Mouse (Mus musculus) layer of hippocampus, postnatal 14 days (tissue): ENCODE data around the gene Sugt1. TPM values are rescaled to one million over a fixed set of nuclear protein-coding genes. Genes with fewer than 3 reads are reported as not detected.

ENCODE experiments used
- DNase-seq, 2 experiments: peaks; one replicate each; pipeline ENCODE4 v3.0.0; 2021 to 2022; ENCODE audit warnings: low spot score in 2 of 2, mixed read lengths in 1 of 2
- long read RNA-seq, 2 experiments: library from polyadenylated mRNA; stranded (forward); transcript quantifications; one replicate each; pipeline ENCODE4 v2.0.0; 2021
- total RNA-seq, 2 experiments: library from RNA; stranded (reverse); gene quantifications; 2 replicates each; pipeline ENCODE4 v1.2.3; 2021

Gene Sugt1
- 10 to 100 TPM; 87.2 to 89.7 TPM for total RNA-seq
- long read RNA-seq, experiment 1, full-length matches to known transcripts: 37 of 45 reads
- long read RNA-seq, experiment 1, partial matches to known transcripts: 3 of 45 reads
- long read RNA-seq, experiment 1, other reads (novel, unspliced or antisense): 5 of 45 reads
- long read RNA-seq, experiment 2, full-length matches to known transcripts: 49 of 61 reads
- long read RNA-seq, experiment 2, partial matches to known transcripts: 4 of 61 reads
- long read RNA-seq, experiment 2, other reads (novel, unspliced or antisense): 8 of 61 reads

DNA sequence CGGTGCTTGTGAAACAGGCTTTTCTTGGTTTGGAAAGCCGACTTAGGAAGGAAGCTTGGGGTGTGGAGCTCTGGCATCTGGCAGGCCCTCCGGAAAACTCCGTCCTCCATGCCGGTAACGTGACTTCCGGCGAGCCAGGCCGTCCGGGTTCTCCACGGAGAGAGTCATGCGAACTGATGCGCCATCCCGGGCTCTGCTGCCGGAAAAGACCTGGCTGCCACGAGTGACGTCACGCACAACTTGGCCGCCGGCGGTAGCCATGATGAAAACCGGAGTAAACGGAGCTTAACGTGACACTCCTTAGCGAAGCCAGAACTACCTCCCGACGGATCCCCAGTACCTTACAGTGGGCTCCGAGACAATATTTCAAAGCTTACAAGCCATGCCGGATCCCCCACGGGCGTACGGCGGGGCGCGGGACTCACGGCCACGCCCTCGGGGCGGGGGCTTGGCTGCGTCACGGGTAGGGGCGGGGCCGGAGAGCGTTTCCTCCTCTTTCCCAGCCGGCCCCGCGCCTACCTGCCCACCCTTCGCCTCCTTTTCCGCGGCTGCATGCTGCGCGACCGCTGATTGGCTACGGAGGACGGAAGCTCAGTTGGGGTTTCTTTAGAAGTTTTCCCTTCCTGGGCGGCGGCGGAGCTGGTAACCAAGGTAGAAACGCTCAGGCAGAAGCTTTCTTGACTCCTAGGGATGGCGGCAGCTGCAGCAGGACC, at the start of gene Sugt1:
Gene Sugt1, plus strand, starts transcription at position 553 of the 713 bp plus-strand sequence.
- peak; percentile 97 to 99 for DNase-seq

DNA sequence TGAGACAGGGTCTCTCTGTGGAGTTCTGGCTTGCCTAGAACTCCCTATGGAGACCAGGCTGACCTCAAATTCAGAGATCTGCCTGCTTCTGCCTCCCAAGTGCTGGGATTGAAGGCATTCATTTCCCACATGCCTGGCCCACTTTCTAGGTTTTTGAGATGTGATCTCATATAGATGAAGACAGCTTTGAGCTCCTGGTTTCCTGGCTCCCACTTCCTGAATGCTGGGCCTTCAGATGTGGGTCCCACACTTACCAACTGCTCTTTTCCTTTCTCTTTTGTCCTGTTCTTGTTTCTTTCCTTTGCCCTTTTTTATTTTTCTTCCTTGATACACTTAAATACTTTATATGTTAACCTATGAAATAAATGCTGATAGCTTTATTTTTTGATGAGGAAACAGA, 49.6 kb upstream of the Sugt1 start:
- DNase-seq: no peak

DNA sequence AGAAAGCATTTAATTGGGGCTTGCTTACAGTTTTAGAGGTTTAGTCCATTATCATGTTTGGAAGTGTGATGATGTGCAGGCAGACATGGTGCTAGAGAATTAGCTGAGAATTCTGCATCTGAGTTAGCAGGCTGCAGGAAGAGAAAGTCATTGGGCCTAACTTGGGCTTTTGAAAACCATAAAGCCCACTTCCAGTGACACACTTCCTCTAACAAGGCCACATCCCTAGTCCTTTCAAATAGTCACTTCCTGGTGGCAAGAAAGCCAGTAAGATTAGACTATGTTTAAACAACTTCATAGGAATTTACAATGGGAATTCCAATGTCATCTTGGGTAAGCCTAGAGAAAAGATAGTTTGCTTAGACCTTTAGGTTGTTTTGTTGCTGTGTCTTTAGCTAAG, 45.9 kb upstream of the Sugt1 start:
- no peak for DNase-seq

DNA sequence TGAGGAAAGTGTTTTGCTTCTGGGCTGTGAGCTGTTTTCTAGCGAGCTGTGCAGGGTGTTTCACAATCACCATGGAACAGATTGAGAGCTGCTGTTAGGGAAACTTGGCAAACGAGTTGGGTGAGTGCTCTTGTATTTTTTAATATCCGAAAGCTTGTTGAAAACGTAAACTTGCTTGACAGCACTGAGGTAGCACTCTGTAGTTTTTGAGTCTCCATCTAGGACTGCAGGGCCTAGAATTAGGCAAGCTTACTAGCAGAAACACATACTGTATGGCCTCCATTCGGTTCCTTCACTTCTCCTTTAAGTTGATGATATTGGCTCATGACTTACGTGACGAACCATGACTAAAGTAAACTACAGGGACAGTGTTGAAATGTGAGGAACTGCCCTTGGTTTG, 38.1 kb upstream of the Sugt1 start:
- peak; percentile 29 to 63 for DNase-seq

DNA sequence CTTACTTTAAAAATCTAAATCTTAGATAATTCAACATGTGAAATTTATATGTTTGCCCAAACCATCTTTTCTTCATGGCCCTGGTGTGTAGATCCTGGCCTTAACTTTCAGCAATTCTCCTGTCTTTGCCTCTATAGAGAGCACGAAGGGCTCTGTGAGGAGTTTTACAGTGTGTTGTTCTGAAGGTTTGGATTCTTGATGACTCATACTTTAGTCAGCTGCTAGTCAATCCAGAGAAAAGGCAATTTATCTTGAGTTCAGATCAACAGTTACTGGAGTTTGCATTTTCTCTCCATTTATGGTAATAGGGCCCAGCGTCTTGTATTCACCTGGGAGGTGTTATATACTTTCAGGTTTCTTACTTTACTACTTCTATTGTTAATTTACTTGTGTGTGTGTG, 35.6 kb upstream of the Sugt1 start:
- no peak for DNase-seq

DNA sequence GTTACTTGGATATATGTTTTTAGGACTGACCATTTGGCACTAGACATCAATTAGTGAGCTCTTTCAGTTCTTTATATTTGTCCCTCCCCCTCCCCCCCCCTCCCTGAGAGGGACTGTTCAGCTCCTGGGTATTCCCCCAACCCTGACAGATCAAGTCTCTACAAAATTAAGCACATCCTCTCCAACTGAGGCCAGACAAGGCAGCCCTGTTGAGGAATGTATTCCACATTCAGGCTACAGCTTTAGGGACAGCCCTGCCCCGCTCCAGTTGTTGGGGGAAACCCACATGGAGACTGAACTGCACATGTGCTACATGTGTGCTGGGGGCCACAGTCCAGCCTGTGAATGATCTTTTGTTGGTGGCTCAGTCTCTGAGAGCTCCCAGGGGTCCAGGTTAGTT, 34.6 kb upstream of the Sugt1 start:
- DNase-seq: no peak

DNA sequence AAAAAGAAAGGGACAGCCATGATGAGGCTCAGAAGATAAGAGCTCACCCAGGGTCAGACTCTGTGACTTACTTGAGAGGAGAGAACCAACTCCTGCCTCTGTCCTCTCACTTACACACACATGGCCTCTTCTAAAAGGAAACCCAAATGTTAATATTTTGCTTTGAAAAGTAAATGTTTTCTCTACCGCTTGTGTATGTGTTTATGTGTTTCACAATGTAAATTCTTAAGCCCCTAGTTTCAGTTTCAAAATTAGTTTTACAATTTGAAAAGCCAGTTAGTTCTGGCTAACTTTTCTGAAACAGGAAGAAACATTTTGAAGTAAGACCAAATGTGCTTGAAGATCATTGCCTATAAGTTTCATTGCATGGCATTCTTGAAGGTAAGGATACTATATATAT, 29.7 kb upstream of the Sugt1 start:
- DNase-seq: no peak

DNA sequence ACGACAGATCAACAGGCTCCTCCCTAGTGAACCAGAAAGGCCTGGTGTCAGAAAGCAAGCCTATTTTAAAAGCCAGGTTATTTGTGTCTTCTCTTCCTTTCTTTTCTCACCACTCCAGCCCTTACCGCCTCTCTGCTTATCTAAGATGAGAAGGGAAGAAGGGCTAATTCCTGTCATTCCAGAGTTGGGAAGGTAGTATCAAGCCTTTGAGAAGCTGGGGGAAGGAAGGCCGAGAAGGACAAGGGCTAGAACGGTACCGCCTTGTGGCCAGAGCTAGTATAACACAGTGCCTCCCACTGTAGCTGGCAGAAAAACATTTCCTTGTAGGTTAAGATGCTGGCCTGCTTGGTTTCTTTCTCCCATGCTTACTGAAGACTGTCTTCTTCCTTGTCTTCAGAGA, 24.7 kb upstream of the Sugt1 start:
- no peak for DNase-seq

DNA sequence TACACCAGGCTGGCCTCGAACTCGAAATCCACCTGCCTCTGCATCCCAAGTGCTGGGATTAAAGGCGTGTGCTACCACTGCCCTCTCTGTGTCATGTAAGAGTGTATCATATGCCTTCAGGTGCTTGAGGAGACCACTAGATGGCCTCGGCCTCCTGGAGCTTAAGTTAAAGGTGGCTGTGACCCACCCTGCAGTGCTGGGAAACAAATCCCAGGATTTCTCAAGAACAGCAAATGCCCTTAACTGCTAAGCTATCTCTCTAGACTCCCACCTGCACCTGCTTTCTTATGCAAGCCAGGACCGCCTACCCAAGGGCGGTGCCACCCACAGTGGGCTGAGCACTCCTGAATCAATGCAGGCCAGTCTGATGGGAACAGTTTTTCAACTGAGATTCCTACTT, 22.7 kb upstream of the Sugt1 start:
- DNase-seq: no peak

DNA sequence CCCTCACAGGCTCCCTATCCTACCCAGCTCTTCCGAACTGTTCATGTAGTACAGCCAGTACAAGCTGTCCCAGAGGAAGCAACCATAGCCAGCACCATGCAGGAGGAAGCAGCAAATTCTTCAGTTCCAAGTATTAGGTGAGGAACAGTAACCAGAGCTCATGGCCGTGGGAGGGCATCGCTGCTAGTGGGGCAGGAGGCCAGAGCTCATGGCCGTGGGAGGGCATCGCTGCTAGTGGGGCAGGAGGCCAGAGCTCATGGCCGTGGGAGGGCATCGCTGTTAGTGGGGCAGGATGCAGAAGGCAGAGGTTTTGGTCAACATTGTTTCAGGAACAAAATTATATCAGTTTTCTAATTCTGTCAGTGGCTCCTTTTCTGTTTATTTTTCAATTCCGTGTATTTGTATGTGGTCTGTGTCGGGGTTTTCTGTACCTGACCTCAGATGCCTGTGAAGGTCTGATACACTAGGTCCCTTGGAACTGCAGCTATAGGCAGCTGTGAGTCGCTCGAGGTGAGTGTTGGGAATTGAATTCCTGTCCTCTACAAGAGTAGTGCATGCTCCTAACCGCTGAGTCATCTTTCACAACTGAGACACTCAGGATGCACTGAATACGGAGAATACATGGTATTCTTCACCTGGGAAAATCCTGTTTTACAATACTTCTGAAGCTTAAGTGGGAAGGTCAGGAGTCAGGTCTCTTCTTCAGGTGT, 13.9 kb upstream of the Sugt1 start:
- no peak for DNase-seq

DNA sequence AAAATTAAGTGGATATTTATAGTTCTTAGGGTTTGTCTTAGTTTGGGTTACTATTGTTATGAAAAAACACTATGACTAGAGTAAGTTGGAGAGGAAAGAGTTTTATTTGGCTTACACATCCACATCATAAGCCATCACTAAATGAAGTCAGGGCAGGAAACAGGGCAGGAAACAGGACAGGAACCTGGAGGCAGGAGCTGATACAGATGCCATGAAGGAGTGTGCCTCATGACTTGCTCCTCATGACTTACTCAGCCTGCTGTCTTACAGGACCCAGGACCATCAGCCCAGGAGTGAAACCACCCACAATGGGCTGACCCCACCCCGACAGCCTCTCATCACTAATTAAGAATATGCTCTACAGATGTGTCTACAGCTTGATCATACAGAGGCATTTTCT, 13.1 kb upstream of the Sugt1 start:
- DNase-seq: no peak

DNA sequence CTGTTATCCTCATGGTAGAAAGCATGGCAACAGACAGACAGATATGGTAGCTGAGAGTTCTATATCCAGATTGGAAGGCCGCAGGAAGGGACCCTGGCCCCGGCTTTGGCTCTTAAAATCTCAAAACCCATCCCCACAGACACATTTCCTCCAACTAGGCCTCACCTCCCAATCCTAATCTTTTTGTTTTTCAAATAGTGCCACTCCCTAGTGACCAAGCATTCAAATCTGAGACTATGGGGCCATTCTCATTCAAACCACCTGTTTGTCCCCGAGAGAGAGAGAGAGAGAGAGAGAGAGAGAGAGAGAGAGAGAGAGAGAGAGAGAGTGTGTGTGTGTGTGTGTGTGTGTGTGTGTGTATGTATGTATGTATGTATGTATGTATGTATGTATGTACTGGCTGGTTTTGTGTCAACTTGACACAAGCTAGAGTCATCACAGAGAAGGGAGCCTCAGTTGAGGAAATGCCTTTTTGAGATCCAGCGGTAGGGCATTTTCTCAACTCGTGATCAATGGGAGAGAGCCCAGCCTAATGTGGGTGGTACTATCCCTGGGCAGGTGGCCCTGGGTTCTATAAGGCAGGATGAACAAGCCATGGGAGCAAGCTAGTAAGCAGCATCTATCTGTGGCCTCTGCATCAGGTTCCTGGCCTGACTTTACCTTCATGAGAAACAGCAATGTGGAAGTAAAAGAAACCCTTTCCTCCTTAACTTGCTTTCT, 3.8 kb upstream of the Sugt1 start:
- DNase-seq: no peak

DNA sequence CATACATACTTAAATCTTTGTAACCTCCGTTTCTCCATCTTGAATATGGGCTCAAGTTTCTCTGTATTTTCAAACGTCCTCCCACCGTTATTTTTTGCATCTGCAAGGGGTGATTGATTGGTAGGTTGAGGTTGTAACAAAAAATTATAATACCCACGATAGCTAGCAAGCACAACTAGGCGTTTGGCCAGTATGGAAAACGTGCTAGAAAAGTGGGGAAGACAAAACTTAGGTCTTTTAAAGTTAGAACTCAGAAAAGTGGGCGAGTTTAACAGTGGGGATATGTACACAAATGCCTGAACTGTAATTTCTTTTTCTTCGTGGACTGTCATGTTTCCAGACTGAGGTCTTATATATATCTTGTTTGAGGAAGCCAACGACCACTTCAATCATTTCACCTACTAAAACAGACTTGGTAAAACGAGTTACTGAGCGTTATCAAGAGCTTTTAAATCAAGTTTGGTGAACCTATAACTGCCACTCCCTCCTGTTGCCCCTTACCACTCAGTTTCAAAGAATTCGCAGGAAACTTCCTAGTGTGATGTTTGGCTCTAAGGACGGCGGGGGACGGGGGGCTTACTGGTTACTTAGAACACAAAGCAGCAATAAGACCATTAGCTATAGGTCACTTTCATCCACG, 872 bp upstream of the Sugt1 start:
- DNase-seq: no peak

DNA sequence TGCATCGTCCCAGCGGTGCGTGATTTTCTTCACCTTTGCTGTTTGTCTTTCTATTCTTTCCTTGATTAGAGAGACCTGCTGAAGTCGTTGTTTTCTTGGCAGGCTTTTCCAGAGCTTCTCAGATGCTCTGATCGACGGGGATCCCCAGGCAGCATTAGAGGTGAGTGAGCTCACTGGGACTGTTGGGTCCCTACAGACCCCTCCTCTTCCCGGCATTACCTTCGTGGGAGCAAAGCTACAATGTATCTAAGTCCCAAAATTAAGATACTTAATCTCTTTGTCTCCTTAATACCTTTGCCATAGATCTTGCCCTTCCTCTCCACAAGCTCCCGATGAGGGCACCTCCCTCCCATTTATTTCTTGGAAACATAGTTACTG, 350 bp downstream of the Sugt1 start:
- no peak for DNase-seq

DNA sequence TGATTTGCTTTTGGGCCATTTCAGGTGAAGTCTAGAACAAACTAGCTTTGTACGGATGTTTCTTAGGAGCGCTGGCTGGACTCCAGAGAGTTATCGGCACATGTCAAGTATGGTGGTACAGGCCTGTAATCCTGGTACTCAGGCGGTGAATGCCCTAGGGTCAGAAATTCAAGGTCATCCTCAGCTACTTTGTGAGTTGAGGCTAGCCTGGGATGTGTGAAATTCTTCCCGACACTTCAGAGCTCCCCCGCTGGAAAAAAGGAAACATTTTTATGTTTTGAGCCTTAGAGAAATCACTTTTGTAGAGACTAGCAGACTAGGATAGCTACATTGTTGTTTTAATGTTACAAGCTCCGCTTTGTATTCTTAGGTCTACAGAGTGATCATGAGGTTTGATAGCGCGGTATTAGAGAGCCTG, 1.1 kb downstream of the Sugt1 start:
- DNase-seq: no peak

DNA sequence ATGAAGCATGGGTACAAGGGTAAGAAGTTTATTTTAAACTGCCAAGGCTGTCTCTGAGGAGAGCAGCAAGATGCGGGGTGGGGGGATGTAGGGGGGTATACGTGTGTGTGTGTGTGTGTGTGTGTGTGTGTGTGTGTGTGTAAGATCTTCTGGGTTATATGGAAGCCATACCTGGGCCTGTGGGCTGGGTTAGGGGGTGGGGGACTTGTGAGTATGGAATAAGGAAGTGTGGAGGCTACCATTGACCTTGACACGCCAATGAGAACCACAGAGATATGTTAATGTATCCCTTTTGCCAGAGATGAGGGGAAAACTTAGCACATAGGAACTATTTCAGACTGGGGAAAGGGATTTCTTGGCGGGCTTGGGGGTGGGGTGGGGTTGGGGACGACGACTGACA, 1.9 kb downstream of the Sugt1 start:
- no peak for DNase-seq

DNA sequence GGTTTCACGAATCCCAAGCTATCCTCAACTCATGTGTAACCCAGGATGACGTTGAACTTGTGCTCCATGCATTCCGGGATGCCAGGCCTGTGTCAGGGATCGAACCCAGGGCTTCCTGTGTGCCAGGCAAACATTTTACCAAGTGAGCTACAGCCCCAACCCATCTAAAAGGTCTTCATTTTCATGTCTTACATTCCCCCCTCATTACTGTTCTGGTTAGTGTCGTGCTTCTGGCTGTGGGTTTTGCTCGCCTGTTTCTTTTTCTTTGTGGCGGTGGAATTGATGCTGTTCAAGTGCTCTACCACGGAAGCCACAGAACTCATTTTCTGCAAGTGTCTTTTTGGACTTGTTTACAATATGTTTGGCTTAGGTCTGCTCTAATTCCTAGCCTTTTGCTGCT, 3.4 kb downstream of the Sugt1 start:
- no peak for DNase-seq

DNA sequence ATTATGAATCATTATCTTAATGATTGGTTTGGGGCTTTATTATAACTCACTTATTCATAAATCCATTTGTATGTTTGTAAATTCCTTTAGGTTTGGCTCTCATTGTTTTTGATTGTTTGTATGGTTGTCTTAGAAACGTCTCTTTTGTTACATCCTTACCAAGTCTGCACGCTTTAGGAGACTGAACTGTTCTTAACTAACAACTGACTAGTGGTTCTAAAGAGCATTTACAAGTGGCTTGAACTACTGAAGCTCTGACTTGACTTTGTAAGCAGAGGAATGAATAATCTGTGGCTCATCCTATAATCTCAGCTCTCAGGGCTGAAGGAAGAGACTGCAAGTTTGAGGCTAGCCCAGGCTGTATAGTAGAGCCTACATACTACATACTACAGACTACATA, 4.1 kb downstream of the Sugt1 start:
- no peak for DNase-seq

DNA sequence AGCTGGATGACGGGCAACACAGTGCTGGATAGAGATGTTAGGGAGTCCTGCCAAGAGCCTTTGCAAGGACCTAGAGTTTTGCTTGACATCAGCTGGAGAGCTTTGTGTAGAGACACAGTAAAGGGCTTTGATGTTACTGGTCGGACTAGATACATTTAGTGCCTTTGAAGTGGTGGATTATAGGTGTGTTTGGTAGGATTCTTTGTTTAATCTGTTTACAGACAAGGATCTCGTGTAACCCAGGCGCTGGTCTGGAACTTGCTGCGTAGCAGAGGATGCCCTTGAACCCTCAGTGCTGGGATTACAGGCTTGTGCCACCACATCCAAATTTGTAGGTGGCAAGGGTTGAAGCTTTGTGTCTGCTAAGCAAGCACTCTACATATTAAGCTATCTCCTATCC, 6.6 kb downstream of the Sugt1 start:
- DNase-seq: no peak

DNA sequence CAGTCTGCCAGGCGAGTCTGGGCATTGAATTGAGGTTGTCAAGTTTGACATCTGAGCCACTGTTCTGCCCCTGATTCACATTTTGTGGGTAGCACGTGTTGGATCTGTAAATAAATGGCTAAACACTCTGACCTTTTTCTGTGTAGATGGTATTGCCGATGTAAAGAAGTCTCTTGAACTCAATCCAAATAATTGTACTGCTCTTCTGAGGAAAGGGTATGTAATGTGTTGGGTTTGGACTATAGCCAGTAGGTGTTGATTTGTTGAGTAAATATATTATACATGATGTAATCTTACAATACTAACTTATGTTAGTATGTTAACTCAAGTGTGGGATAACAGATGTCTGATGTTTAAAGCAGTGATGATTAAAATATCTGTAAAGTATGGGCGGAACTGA, 9.1 kb downstream of the Sugt1 start:
- no peak for DNase-seq

DNA sequence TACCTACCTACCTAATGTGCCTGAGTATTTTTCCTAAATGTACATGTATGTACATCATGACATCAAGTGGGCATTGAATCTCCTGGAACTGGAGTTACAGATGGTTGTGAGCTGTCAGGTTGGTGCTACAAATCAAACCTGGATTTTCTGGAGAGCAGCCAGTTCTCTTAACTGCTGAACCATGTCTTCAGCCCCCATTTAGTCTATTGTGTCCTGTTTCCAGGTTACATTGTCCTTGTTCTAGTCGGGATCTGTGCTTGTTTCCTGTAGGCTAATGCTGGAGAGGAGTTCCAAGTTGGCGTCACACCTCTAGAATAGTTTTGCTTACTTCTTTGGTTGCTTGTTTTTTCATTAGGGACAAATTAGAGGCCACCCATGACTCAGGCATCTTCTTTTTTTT, 18.4 kb downstream of the Sugt1 start:
- DNase-seq: no peak
